Mouse (Mus musculus): Measurements from ENCODE around the gene Ppp1r9a. TPM values are rescaled to one million over a fixed set of nuclear protein-coding genes. Genes with fewer than 3 reads are reported as not detected.

The Ppp1r9a gene
- total RNA-seq, 2 experiments from 2014 or later = 162 to 164 TPM

Other genes starting within 250 kb of the Ppp1r9a start
- 10 to 100 TPM; 36.4 to 37.5 TPM for gene Sgce, start 155.7 kb upstream of the Ppp1r9a start, total RNA-seq (2021)
- 1 to 10 TPM; 7.4 to 9.4 TPM for gene Peg10, start 155.6 kb upstream of the Ppp1r9a start, total RNA-seq (2021)

Measured in layer of hippocampus, postnatal 36 days (tissue).